Mouse (Mus musculus): ENCODE data around the gene Fam69b. TPM values are rescaled to one million over a fixed set of nuclear protein-coding genes. Genes with fewer than 3 reads are reported as not detected.

The Fam69b gene
- polyA plus RNA-seq (2016; fragmentation: Nextera tagmentation; extraction: Ambion mirVana): 16.4 and 17.3 TPM in 2 replicates

DNA sequence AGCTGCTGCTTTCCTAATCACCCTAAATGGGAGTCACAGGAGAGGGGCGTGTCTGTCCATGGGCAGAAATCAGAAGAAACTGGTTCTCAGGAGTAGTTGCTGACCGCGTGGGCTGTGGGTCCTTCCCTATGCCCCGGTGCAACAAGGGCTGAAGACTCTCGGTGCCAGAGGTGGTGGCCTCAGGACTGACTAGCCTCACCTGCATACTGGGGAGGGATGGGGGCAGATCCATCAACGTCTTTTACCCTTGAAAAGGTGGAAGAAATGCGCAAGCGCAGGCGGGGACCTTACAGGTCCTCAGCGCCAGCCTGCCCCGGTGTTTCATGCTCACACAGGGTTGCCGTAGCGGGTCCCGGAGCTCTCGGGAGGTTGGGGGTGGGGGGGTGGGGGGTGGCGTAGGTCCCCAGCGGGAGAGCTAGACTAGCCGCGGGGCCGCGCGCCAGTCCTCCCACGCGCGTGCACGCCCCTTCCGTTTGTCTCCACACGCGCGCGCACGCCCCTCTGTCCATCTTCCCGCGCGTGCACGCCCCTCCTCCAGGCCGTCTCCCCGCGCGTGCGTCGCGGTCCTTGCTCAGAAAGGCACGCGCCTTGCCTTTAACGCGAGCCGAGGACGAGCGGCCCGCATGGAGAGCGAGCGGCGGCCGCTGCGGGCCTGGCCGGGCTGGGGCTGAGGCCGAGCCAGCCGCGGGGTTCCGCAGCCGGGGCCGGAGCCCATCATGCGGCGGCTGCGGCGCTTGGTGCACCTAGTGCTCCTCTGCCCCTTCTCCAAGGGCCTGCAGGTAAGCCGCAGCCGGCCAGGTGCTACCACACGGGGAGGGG, at the start of gene Fam69b:
Fam69b (plus strand) TSS at position 537 of the 819 bp plus-strand sequence.
- H3K27ac ChIP-seq (ENCODE audit: poor library complexity, severe bottlenecking): no peak within 1 kb of the TSS
- H3K9me3 ChIP-seq (replicated peaks): no peaks in the 10 kb centered on the region; the same call in 1 of the 2 replicates
- H3K27me3 ChIP-seq (replicated peaks): 0 out of 2 replicates have a peak, but pooled peaks cover 5% of the 10 kb centered on the region
- no peaks in the 10 kb centered on the region for H3K36me3 ChIP-seq
- H3K4me1 ChIP-seq (replicated peaks): peaks cover 6% of the 10 kb centered on the region
- peak within 1 kb of the TSS; percentile 63 for H3K4me3 ChIP-seq
- peak; percentile 61 for ATAC-seq (ENCODE audit: insufficient number of reproducible peaks, low FRiP score)
- peak within 1 kb of the TSS; percentile 94 for H3K4me2 ChIP-seq
- peak within 1 kb of the TSS; percentile 85 for H3K9ac ChIP-seq
- WGBS: 1% methylated on average over 70 of the region's 70 CpGs

GRCm38 (mm10) chr2:26579714-26580113, 48.5 kb upstream of the Fam69b start, which contains the start of gene Egfl7:
TSS of gene Egfl7 (plus strand) at chr2:26580014.
- WGBS: 97% methylated on average over 1 of the region's 1 CpGs
- Histone ChIP-seq H3K4me2 (0 out of 2 replicates have a peak within 1 kb of the TSS, but pooled peaks have one; percentile 3), H3K4me3 (no peak within 1 kb of the TSS), H3K27ac (ENCODE audit: poor library complexity, severe bottlenecking) (peak within 1 kb of the TSS; percentile 46), H3K9me3 (replicated peaks) (no peaks in the 10 kb centered on the region), H3K9ac (no peak within 1 kb of the TSS), H3K27me3 (replicated peaks) (no peaks in the 10 kb centered on the region), H3K36me3 (no peaks in the 10 kb centered on the region), H3K4me1 (replicated peaks) (peaks cover 71% of the 10 kb centered on the region)
- no peak for ATAC-seq (ENCODE audit: insufficient number of reproducible peaks, low FRiP score)

DNA sequence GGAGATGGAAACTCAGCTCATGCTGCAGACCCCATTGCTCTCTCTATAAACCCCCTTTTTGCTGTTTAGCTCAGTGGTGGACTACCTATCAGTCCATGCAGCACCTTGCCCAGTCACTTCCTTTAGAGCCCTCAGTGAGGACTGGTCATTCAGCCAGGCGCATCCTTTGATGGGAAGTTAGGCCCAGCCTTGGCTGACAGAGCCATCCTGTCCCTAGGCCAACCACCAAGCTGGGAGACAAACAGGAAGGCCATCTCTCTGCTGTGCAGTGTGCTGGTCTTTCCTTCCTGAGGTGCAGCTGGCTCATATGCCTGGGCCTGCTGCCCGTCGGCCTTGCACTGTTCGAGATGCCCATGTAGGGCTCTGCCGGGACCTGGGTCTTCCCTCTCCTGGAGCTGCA, 47.5 kb upstream of the Fam69b start:
- no peak overlapping the region for H3K9ac ChIP-seq
- H3K4me3 ChIP-seq: no peak overlapping the region
- no peaks in the 10 kb centered on the region for H3K9me3 ChIP-seq (replicated peaks)
- H3K4me1 ChIP-seq (replicated peaks): peaks cover 61% of the 10 kb centered on the region
- no peak for ATAC-seq (ENCODE audit: insufficient number of reproducible peaks, low FRiP score)
- H3K4me2 ChIP-seq: no peak overlapping the region
- H3K36me3 ChIP-seq: peaks cover 3% of the 10 kb centered on the region; the same call in 1 of the 2 replicates
- no peak overlapping the region for H3K27ac ChIP-seq (ENCODE audit: poor library complexity, severe bottlenecking)
- no peaks in the 10 kb centered on the region for H3K27me3 ChIP-seq (replicated peaks)
- 80% methylated on average over 5 of the region's 5 CpGs for WGBS

DNA sequence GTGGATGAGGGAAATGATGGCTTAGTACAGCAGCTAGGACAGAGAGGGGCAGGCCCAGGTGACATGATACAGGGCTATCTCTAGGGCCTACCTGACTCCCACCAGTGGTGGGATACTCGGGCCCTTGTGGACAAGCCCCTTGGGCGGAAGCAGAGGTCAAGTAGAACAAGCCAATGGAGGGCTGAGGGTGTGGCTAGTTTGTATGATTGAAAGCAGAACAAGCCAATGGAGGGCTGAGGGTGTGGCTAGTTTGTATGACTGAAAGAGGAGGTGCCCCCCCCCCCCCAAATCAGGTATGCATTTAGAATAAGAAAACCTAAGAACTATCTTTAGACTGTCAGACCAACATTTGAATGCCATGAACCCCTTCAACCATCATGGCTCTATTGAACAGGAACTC, 46.1 kb upstream of the Fam69b start:
- no peak for ATAC-seq (ENCODE audit: insufficient number of reproducible peaks, low FRiP score)
- no peak overlapping the region for H3K27ac ChIP-seq (ENCODE audit: poor library complexity, severe bottlenecking)
- WGBS: 51% methylated on average over 2 of the region's 2 CpGs

GRCm38 (mm10) chr2:26582741-26583140, 45.5 kb upstream of the Fam69b start:
- peaks cover 55% of the 10 kb centered on the region for H3K4me1 ChIP-seq (replicated peaks)
- 0 out of 2 replicates have a peak overlapping the region, but pooled peaks have one; percentile 4 for H3K27ac ChIP-seq (ENCODE audit: poor library complexity, severe bottlenecking)
- 72% methylated on average over 7 of the region's 7 CpGs for WGBS
- H3K4me2 ChIP-seq: no peak overlapping the region
- no peak for ATAC-seq (ENCODE audit: insufficient number of reproducible peaks, low FRiP score)
- peaks cover 3% of the 10 kb centered on the region; the same call in 1 of the 2 replicates for H3K36me3 ChIP-seq
- H3K27me3 ChIP-seq (replicated peaks): no peaks in the 10 kb centered on the region
- H3K9me3 ChIP-seq (replicated peaks): no peaks in the 10 kb centered on the region
- H3K9ac ChIP-seq: no peak overlapping the region
- H3K4me3 ChIP-seq: no peak overlapping the region

More for the DNA sequence above, 46.1 kb upstream of the Fam69b start:
- Histone ChIP-seq H3K9me3 (replicated peaks) (no peaks in the 10 kb centered on the region), H3K9ac (no peak overlapping the region), H3K36me3 (peaks cover 3% of the 10 kb centered on the region; the same call in 1 of the 2 replicates), H3K27me3 (replicated peaks) (no peaks in the 10 kb centered on the region), H3K4me3 (no peak overlapping the region), H3K4me2 (no peak overlapping the region), H3K4me1 (replicated peaks) (peaks cover 54% of the 10 kb centered on the region)

GRCm38 (mm10) chr2:26583640-26584039, 44.6 kb upstream of the Fam69b start:
- peak overlapping the region; percentile 86 for H3K9ac ChIP-seq
- no peaks in the 10 kb centered on the region for H3K9me3 ChIP-seq (replicated peaks)
- peaks cover 55% of the 10 kb centered on the region for H3K4me1 ChIP-seq (replicated peaks)
- H3K4me2 ChIP-seq: peak overlapping the region; percentile 33; the same call in 1 of the 2 replicates
- peaks cover 5% of the 10 kb centered on the region; the same call in 1 of the 2 replicates for H3K36me3 ChIP-seq
- peak overlapping the region; percentile 69 for H3K4me3 ChIP-seq
- ATAC-seq (ENCODE audit: insufficient number of reproducible peaks, low FRiP score): peak; percentile 65
- H3K27me3 ChIP-seq (replicated peaks): no peaks in the 10 kb centered on the region
- WGBS: 26% methylated on average over 11 of the region's 11 CpGs
- H3K27ac ChIP-seq (ENCODE audit: poor library complexity, severe bottlenecking): peak overlapping the region; percentile 81

DNA sequence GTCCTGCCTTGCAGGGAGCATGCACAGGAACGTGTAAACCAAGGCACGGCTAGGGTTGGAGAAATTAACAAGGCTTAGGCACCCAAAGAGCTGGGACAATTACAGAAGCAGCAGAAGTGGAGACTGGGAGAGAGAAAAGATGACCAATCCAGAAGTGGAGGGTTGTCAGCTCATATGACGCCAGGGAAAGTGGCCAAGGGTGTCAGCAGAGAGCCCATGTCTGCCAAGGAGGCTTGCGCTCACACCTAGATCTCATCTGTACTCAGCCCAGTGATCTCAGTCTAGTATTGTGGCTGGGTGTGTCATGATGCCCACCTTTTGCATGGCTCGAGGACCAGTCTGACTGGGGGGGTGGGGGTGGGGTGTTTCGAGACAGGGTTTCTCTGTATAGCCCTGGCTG, 42.5 kb upstream of the Fam69b start:
- H3K4me1 ChIP-seq (replicated peaks): peaks cover 48% of the 10 kb centered on the region
- H3K4me2 ChIP-seq: peak overlapping the region; percentile 80
- H3K36me3 ChIP-seq: peaks cover 18% of the 10 kb centered on the region
- H3K27me3 ChIP-seq (replicated peaks): no peaks in the 10 kb centered on the region
- H3K9ac ChIP-seq: peak overlapping the region; percentile 86
- ATAC-seq (ENCODE audit: insufficient number of reproducible peaks, low FRiP score): no peak
- WGBS: 49% methylated on average over 6 of the region's 6 CpGs
- peak overlapping the region; percentile 90 for H3K27ac ChIP-seq (ENCODE audit: poor library complexity, severe bottlenecking)
- no peaks in the 10 kb centered on the region for H3K9me3 ChIP-seq (replicated peaks)
- peak overlapping the region; percentile 69 for H3K4me3 ChIP-seq

DNA sequence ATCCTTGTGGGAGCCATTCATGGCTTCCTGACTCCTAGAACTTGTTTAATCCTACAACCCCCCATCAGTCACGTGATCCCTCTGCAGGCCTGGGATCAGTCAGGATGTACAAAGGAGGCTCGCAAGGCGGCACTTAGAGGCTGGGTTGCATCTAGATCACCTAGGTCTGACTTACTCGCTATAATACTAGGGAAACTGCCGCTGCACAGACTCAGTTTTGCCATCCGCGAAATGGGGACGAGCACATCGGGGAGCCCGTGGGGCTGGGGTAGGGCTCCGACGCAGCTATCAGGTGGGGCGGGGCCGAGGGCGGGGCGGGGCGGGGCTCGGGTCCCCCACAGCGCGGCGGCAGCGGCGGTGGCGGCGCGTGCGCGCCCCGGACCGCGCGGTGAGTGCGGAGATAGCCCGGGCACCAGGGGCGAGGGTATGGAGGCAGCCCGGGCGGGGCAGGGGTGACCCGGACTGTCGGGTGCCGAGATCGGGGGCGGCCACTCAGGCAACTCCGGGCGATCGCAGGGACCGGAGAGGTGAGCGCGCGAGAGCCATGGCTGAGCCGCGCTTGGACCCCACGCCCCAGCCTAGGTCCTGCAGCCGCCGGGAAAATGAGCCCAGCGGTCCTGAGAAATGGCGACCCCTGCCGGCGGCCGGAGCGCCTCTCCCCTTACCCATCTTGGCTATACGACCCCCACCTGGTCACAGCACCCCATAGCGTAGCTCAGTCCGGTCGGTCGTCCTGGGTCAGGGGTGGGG, 41.8 kb upstream of the Fam69b start, which contains the start of gene Gm20532:
Gm20532 (plus strand) TSS at position 346 of the 750 bp plus-strand sequence.
- Histone ChIP-seq H3K9me3 (replicated peaks) (no peaks in the 10 kb centered on the region), H3K4me2 (peak within 1 kb of the TSS; percentile 80), H3K27me3 (replicated peaks) (no peaks in the 10 kb centered on the region), H3K4me3 (peak within 1 kb of the TSS; percentile 69), H3K27ac (ENCODE audit: poor library complexity, severe bottlenecking) (peak within 1 kb of the TSS; percentile 90), H3K4me1 (replicated peaks) (peaks cover 54% of the 10 kb centered on the region), H3K36me3 (peaks cover 26% of the 10 kb centered on the region), H3K9ac (peak within 1 kb of the TSS; percentile 86)
- under 1% methylated on average over 65 of the region's 65 CpGs for WGBS
- ATAC-seq (ENCODE audit: insufficient number of reproducible peaks, low FRiP score): peak; percentile 56

- ATAC-seq (ENCODE audit: insufficient number of reproducible peaks, low FRiP score): 0 out of 2 replicates have a peak, but pooled peaks have one; percentile 2
- 4% methylated on average over 11 of the region's 11 CpGs for WGBS
- Histone ChIP-seq H3K27me3 (replicated peaks) (no peaks in the 10 kb centered on the region), H3K36me3 (peaks cover 31% of the 10 kb centered on the region), H3K9ac (peak overlapping the region; percentile 86), H3K4me1 (replicated peaks) (peaks cover 54% of the 10 kb centered on the region), H3K9me3 (replicated peaks) (no peaks in the 10 kb centered on the region), H3K4me3 (peak overlapping the region; percentile 69), H3K27ac (ENCODE audit: poor library complexity, severe bottlenecking) (peak overlapping the region; percentile 90), H3K4me2 (peak overlapping the region; percentile 80)
Observed at GRCm38 (mm10) chr2:26587044-26587405, 41.2 kb upstream of the Fam69b start.

- H3K36me3 ChIP-seq: peaks cover 46% of the 10 kb centered on the region
- no peak for ATAC-seq (ENCODE audit: insufficient number of reproducible peaks, low FRiP score)
- H3K4me2 ChIP-seq: peak overlapping the region; percentile 80
- peaks cover 42% of the 10 kb centered on the region for H3K4me1 ChIP-seq (replicated peaks)
- no peaks in the 10 kb centered on the region for H3K9me3 ChIP-seq (replicated peaks)
- peak overlapping the region; percentile 86 for H3K9ac ChIP-seq
- peak overlapping the region; percentile 90 for H3K27ac ChIP-seq (ENCODE audit: poor library complexity, severe bottlenecking)
- WGBS: 21% methylated on average over 4 of the region's 4 CpGs
- no peaks in the 10 kb centered on the region for H3K27me3 ChIP-seq (replicated peaks)
- peak overlapping the region; percentile 69 for H3K4me3 ChIP-seq
Observed at GRCm38 (mm10) chr2:26588573-26588972, 39.7 kb upstream of the Fam69b start.

DNA sequence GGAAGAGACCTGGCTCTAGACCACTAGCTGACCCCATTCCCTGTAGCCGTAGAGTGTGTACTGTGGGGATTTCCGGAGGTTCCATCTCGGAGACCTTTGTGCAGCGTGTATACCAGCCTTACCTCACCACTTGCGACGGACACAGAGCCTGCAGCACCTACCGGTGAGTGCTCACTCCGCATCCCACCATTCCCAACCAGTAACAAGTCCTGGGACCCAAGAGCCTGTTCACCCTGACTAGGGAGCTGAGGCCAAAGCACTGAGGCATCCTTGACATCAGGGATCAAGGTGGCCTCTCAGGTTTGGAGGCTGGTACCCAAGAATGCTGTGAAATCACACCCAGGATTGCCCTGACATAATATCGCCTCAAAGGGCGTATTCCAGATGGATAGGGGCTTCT, 39.0 kb upstream of the Fam69b start:
- peak overlapping the region; percentile 80 for H3K4me2 ChIP-seq
- WGBS: 81% methylated on average over 10 of the region's 10 CpGs
- peaks cover 37% of the 10 kb centered on the region for H3K4me1 ChIP-seq (replicated peaks)
- H3K4me3 ChIP-seq: peak overlapping the region; percentile 69
- no peaks in the 10 kb centered on the region for H3K9me3 ChIP-seq (replicated peaks)
- H3K36me3 ChIP-seq: peaks cover 51% of the 10 kb centered on the region
- peak overlapping the region; percentile 90 for H3K27ac ChIP-seq (ENCODE audit: poor library complexity, severe bottlenecking)
- no peaks in the 10 kb centered on the region for H3K27me3 ChIP-seq (replicated peaks)
- no peak for ATAC-seq (ENCODE audit: insufficient number of reproducible peaks, low FRiP score)
- H3K9ac ChIP-seq: peak overlapping the region; percentile 86; the same call in 1 of the 2 replicates
